Mouse (Mus musculus): ENCODE measurements at regions not wholly inside any gene's neighbourhood (a gene's known extent, or its start where the extent isn't known, plus 50 kb on each side); places are given as distances from the start of the nearest gene placed in this dataset.

- Histone ChIP-seq H3K36me3 (ENCODE audit: control insufficient read depth, insufficient read depth, low read length) (no peaks in the 10 kb centered on the region), H3K9ac (ENCODE audit: low read depth, low read length) (no peak overlapping the region), H3K27ac (replicated peaks; ENCODE audit: low read depth, low read length) (no peak overlapping the region), H3K4me2 (ENCODE audit: low read depth, low read length) (no peak overlapping the region), H3K27me3 (replicated peaks; ENCODE audit: control insufficient read depth, insufficient read depth, low read length) (no peaks in the 10 kb centered on the region), H3K4me3 (ENCODE audit: low read depth, low read length) (no peak overlapping the region), H3K4me1 (ENCODE audit: control insufficient read depth, insufficient read depth, low read length) (no peaks in the 10 kb centered on the region), H3K9me3 (ENCODE audit: control insufficient read depth, low read length) (no peaks in the 10 kb centered on the region)
- ATAC-seq (ENCODE audit: low read depth) (no peak), DNase-seq (ENCODE audit: low spot score) (no peak)
- WGBS, result 79% methylated on average over 1 of the region's 1 CpGs
Observed at GRCm38 (mm10) chr14:78790374-78790773, 57.8 kb upstream of the Dgkh start.

- Histone ChIP-seq H3K4me1 (ENCODE audit: control insufficient read depth, insufficient read depth, low read length) (no peaks in the 10 kb centered on the region), H3K4me2 (ENCODE audit: low read depth, low read length) (no peak overlapping the region), H3K4me3 (ENCODE audit: low read depth, low read length) (no peak overlapping the region), H3K9ac (ENCODE audit: low read depth, low read length) (no peak overlapping the region), H3K27me3 (replicated peaks; ENCODE audit: control insufficient read depth, insufficient read depth, low read length) (no peaks in the 10 kb centered on the region), H3K27ac (replicated peaks; ENCODE audit: low read depth, low read length) (no peak overlapping the region), H3K9me3 (ENCODE audit: control insufficient read depth, low read length) (no peaks in the 10 kb centered on the region), H3K36me3 (ENCODE audit: control insufficient read depth, insufficient read depth, low read length) (no peaks in the 10 kb centered on the region)
- 47% methylated on average over 4 of the region's 4 CpGs for WGBS
- no peak for DNase-seq (ENCODE audit: low spot score)
- ATAC-seq (ENCODE audit: low read depth), result no peak
Observed at GRCm38 (mm10) chr14:78796796-78797195, 52.1 kb upstream of the Vwa8 start.

GRCm38 (mm10) chr14:78798478-78798877 is 50.4 kb upstream of the Vwa8 start:
- Histone ChIP-seq H3K27ac (replicated peaks; ENCODE audit: low read depth, low read length) (no peak overlapping the region), H3K9me3 (ENCODE audit: control insufficient read depth, low read length) (no peaks in the 10 kb centered on the region), H3K4me1 (ENCODE audit: control insufficient read depth, insufficient read depth, low read length) (no peaks in the 10 kb centered on the region), H3K4me2 (ENCODE audit: low read depth, low read length) (no peak overlapping the region), H3K27me3 (replicated peaks; ENCODE audit: control insufficient read depth, insufficient read depth, low read length) (no peaks in the 10 kb centered on the region), H3K4me3 (ENCODE audit: low read depth, low read length) (no peak overlapping the region), H3K36me3 (ENCODE audit: control insufficient read depth, insufficient read depth, low read length) (no peaks in the 10 kb centered on the region), H3K9ac (ENCODE audit: low read depth, low read length) (no peak overlapping the region)
- WGBS, result 73% methylated on average over 3 of the region's 3 CpGs
- DNase-seq (ENCODE audit: low spot score), result peak; percentile 20
- ATAC-seq (ENCODE audit: low read depth), result no peak

Measured in embryonic facial prominence, embryonic 14.5 days (tissue).